Comparison of ENCODE assay signal across 32 mouse cellular contexts in genomic region chr2:116817134-116817533, GRCm38 (mm10).
A peak's percentile ranks its signal among the peaks of the same experiment; 100 is the strongest.
DNase-seq lines count a peak whose midpoint lies in the region; ATAC-seq and TF ChIP-seq lines count a peak whose summit lies in the region.
"Had no signal": no experiment of that assay in that cellular context is flagged by ENCODE, and none has a peak within 500 bp of the region (broad histone marks: within the 10 kb centered on the region; RNA-seq: fewer than 3 reads in every experiment).

No protein-coding gene starts in this region.

- H3K27me3 ChIP-seq in forebrain, embryonic 13.5 days = no peaks in the 10 kb centered on the region
- no peaks in the 10 kb centered on the region; the same call in 1 of the 2 replicates for H3K27me3 ChIP-seq in forebrain, embryonic 11.5 days (ENCODE audit: control insufficient read depth, insufficient read depth, low read length)
- H3K27me3 ChIP-seq in hindbrain, postnatal 0 days (ENCODE audit: insufficient read depth, low read length) = no peaks in the 10 kb centered on the region
- H3K27me3 ChIP-seq in hindbrain, embryonic 12.5 days = no peaks in the 10 kb centered on the region
- H3K27me3 ChIP-seq in forebrain, postnatal 0 days (ENCODE audit: insufficient read depth, low read length) = no peaks in the 10 kb centered on the region
- H3K27me3 ChIP-seq: CH12.LX; embryonic facial prominence, embryonic 15.5 days; intestine, embryonic 15.5 days had no signal

- 53% methylated on average over 6 of the region's 6 CpGs for WGBS in forebrain, embryonic 13.5 days
- 47% methylated on average over 6 of the region's 6 CpGs for WGBS in forebrain, embryonic 11.5 days
- WGBS in hindbrain, postnatal 0 days = 52% methylated on average over 6 of the region's 6 CpGs
- 48% methylated on average over 6 of the region's 6 CpGs for WGBS in hindbrain, embryonic 12.5 days
- WGBS in forebrain, postnatal 0 days = 27% methylated on average over 6 of the region's 6 CpGs
- WGBS in olfactory bulb, adult 2 months = 50% methylated on average over 6 of the region's 6 CpGs

- ATAC-seq in forebrain, embryonic 13.5 days = peak; percentile 54; the same call in 1 of the 2 replicates
- no peak for ATAC-seq in forebrain, embryonic 11.5 days (replicated peaks; ENCODE audit: low FRiP score)
- ATAC-seq in hindbrain, postnatal 0 days = no peak
- no peak for ATAC-seq in hindbrain, embryonic 12.5 days (ENCODE audit: low FRiP score)
- ATAC-seq in forebrain, postnatal 0 days = no peak
- ATAC-seq: activated CD4-positive, CD25-positive, alpha-beta regulatory T cell, adult 4 months; hindbrain, embryonic 16.5 days; intestine, embryonic 15.5 days; lung, postnatal 0 days had no signal

- no peak overlapping the region for H3K4me3 ChIP-seq in forebrain, embryonic 13.5 days
- no peak overlapping the region for H3K4me3 ChIP-seq in forebrain, embryonic 11.5 days (ENCODE audit: low read depth, low read length)
- no peak overlapping the region for H3K4me3 ChIP-seq in hindbrain, postnatal 0 days (ENCODE audit: low read length)
- no peak overlapping the region for H3K4me3 ChIP-seq in hindbrain, embryonic 12.5 days
- no peak overlapping the region for H3K4me3 ChIP-seq in forebrain, postnatal 0 days (ENCODE audit: low read depth, low read length)
- no peak overlapping the region for H3K4me3 ChIP-seq in olfactory bulb, adult 2 months (ENCODE audit: insufficient read depth, low read depth, low read length)
- H3K4me3 ChIP-seq: embryonic facial prominence, embryonic 10.5 days; embryonic facial prominence, embryonic 15.5 days; intestine, embryonic 15.5 days; left cerebral cortex, adult 2 months; limb, embryonic 13.5 days; megakaryocyte, embryonic 14.5 days had no signal

- TF ChIP-seq POLR2A in olfactory bulb, adult 2 months (IDR thresholded peaks at IDR 0.05; ENCODE audit: insufficient read depth, low read depth, low read length) = no peak

- TF ChIP-seq CTCF in hindbrain, postnatal 0 days (IDR thresholded peaks at IDR 0.05; ENCODE audit: low read depth) = no peak
- TF ChIP-seq CTCF in forebrain, postnatal 0 days (IDR thresholded peaks at IDR 0.05; ENCODE audit: low read depth) = no peak
- TF ChIP-seq CTCF in olfactory bulb, adult 2 months (IDR thresholded peaks at IDR 0.05; ENCODE audit: insufficient read depth, low read depth, low read length) = no peak

- H3K27ac ChIP-seq in forebrain, embryonic 13.5 days = no peak overlapping the region; the same call in 1 of the 2 replicates
- no peak overlapping the region for H3K27ac ChIP-seq in forebrain, embryonic 11.5 days (ENCODE audit: low read depth, low read length)
- H3K27ac ChIP-seq in hindbrain, postnatal 0 days = no peak overlapping the region
- H3K27ac ChIP-seq in hindbrain, embryonic 12.5 days = no peak overlapping the region
- H3K27ac ChIP-seq in forebrain, postnatal 0 days (ENCODE audit: low read depth, low read length) = no peak overlapping the region; the same call in 1 of the 2 replicates
- peak overlapping the region; percentile 67; the same call in 1 of the 2 replicates for H3K27ac ChIP-seq in olfactory bulb, adult 2 months (ENCODE audit: insufficient read depth, low read depth, low read length)
- H3K27ac ChIP-seq: embryonic facial prominence, embryonic 10.5 days; embryonic facial prominence, embryonic 15.5 days; intestine, embryonic 15.5 days; kidney, postnatal 0 days; left cerebral cortex, adult 2 months; limb, embryonic 13.5 days had no signal

- H3K4me1 ChIP-seq in forebrain, embryonic 13.5 days = peaks cover 50% of the 10 kb centered on the region
- no peaks in the 10 kb centered on the region; the same call in 1 of the 2 replicates for H3K4me1 ChIP-seq in forebrain, embryonic 11.5 days (replicated peaks; ENCODE audit: control insufficient read depth, insufficient read depth, low read length)
- H3K4me1 ChIP-seq in hindbrain, postnatal 0 days (ENCODE audit: insufficient read depth, low read length) = 0 out of 2 replicates have a peak, but pooled peaks cover 8% of the 10 kb centered on the region
- peaks cover 10% of the 10 kb centered on the region for H3K4me1 ChIP-seq in hindbrain, embryonic 12.5 days
- H3K4me1 ChIP-seq in forebrain, postnatal 0 days (ENCODE audit: insufficient read depth) = peaks cover 15% of the 10 kb centered on the region
- peaks cover 11% of the 10 kb centered on the region for H3K4me1 ChIP-seq in olfactory bulb, adult 2 months (ENCODE audit: control insufficient read depth, insufficient read depth, low read length)
- H3K4me1 ChIP-seq: megakaryocyte, embryonic 14.5 days had no signal

- H3K9ac ChIP-seq in forebrain, embryonic 13.5 days = no peak overlapping the region
- no peak overlapping the region for H3K9ac ChIP-seq in forebrain, embryonic 11.5 days (ENCODE audit: low read length)
- no peak overlapping the region for H3K9ac ChIP-seq in hindbrain, postnatal 0 days (replicated peaks; ENCODE audit: low read length)
- H3K9ac ChIP-seq in hindbrain, embryonic 12.5 days = no peak overlapping the region
- H3K9ac ChIP-seq in forebrain, postnatal 0 days = no peak overlapping the region
- H3K9ac ChIP-seq: embryonic facial prominence, embryonic 15.5 days; intestine, embryonic 15.5 days; limb, embryonic 13.5 days had no signal

- no peak overlapping the region for H3K4me2 ChIP-seq in forebrain, embryonic 13.5 days
- no peak overlapping the region for H3K4me2 ChIP-seq in forebrain, embryonic 11.5 days (ENCODE audit: low read depth, low read length, severe bottlenecking)
- H3K4me2 ChIP-seq in hindbrain, postnatal 0 days (ENCODE audit: low read depth, low read length) = peak overlapping the region; percentile 37; the same call in 1 of the 2 replicates
- H3K4me2 ChIP-seq in hindbrain, embryonic 12.5 days (replicated peaks) = no peak overlapping the region
- 0 out of 2 replicates have a peak overlapping the region, but pooled peaks have one; percentile 20 for H3K4me2 ChIP-seq in forebrain, postnatal 0 days (ENCODE audit: low read depth)
- H3K4me2 ChIP-seq: embryonic facial prominence, embryonic 15.5 days; heart, embryonic 11.5 days; limb, embryonic 13.5 days; liver, embryonic 11.5 days had no signal

- H3K36me3 ChIP-seq in forebrain, embryonic 13.5 days (ENCODE audit: poor library complexity, severe bottlenecking) = no peaks in the 10 kb centered on the region
- H3K36me3 ChIP-seq in forebrain, embryonic 11.5 days (ENCODE audit: control insufficient read depth, insufficient read depth, low read length) = no peaks in the 10 kb centered on the region
- H3K36me3 ChIP-seq in hindbrain, postnatal 0 days (ENCODE audit: insufficient read depth, low read length) = no peaks in the 10 kb centered on the region
- H3K36me3 ChIP-seq in hindbrain, embryonic 12.5 days = no peaks in the 10 kb centered on the region
- H3K36me3 ChIP-seq in forebrain, postnatal 0 days (ENCODE audit: insufficient read depth) = no peaks in the 10 kb centered on the region
- H3K36me3 ChIP-seq: embryonic facial prominence, embryonic 10.5 days; embryonic facial prominence, embryonic 15.5 days; intestine, embryonic 15.5 days; limb, embryonic 13.5 days had no signal

- DNase-seq in forebrain, embryonic 11.5 days (ENCODE audit: low spot score) = no peak
- no peak for DNase-seq in hindbrain, postnatal 0 days (ENCODE audit: low spot score)
- DNase-seq in forebrain, postnatal 0 days = no peak
- no peak for DNase-seq in urinary bladder, postnatal 25 days (ENCODE audit: low spot score)
- no peak for DNase-seq in layer of hippocampus, postnatal 36 days
- DNase-seq: adrenal gland, adult 2 months; adrenal gland, postnatal 36 days; cerebellum, adult 2 months; cerebellum, postnatal 14 days; gastrocnemius, postnatal 25 days; heart, postnatal 4 days; kidney, adult 8-10 months; kidney, postnatal 4 days; lung, postnatal 4 days; right cerebral cortex, adult 18-20 months; thymus, postnatal 4 days had no signal

- H3K9me3 ChIP-seq in forebrain, embryonic 13.5 days (replicated peaks) = no peaks in the 10 kb centered on the region
- no peaks in the 10 kb centered on the region for H3K9me3 ChIP-seq in forebrain, embryonic 11.5 days (ENCODE audit: control insufficient read depth, low read length)
- no peaks in the 10 kb centered on the region for H3K9me3 ChIP-seq in hindbrain, postnatal 0 days (ENCODE audit: low read length)
- no peaks in the 10 kb centered on the region for H3K9me3 ChIP-seq in hindbrain, embryonic 12.5 days (replicated peaks)
- no peaks in the 10 kb centered on the region for H3K9me3 ChIP-seq in forebrain, postnatal 0 days (ENCODE audit: low read length)
- H3K9me3 ChIP-seq: embryonic facial prominence, embryonic 10.5 days; embryonic facial prominence, embryonic 15.5 days; intestine, embryonic 15.5 days; limb, embryonic 13.5 days; megakaryocyte, embryonic 14.5 days had no signal

Comparison
In these comparisons a context has a peak if more than half of its experiments do, and no peak if none do; other contexts are left out.
1. H3K4me2 ChIP-seq: peak in hindbrain, postnatal 0 days (single experiment) and forebrain, postnatal 0 days (single experiment); none in forebrain, embryonic 13.5 days (single experiment), forebrain, embryonic 11.5 days (single experiment) and hindbrain, embryonic 12.5 days (single experiment).